Mouse (Mus musculus) hindbrain, embryonic 12.5 days (tissue): Measurements from ENCODE around the gene Coq4. TPM values are rescaled to one million over a fixed set of nuclear protein-coding genes. Genes with fewer than 3 reads are reported as not detected.
A peak's percentile ranks its signal among the peaks of the same experiment; 100 is the strongest.

Experiments used
- ATAC-seq: fragments of 200-750 bp; cut with Nextera tagmentation; 2 replicates; pipeline ENCODE4 v1.8.0; 2017; ENCODE audit warnings: moderate TSS enrichment; ENCODE audit not compliant: low FRiP score
- H3K27ac ChIP-seq: fragments of 300-500 bp; sonication (generic); 2 replicates; pipeline ENCODE4 v1.5.1; 2016; ENCODE audit warnings: mild to moderate bottlenecking
- H3K27me3 ChIP-seq: fragments of 300-500 bp; sonication (generic); 2 replicates; pipeline ENCODE4 v1.6.1; 2016; ENCODE audit warnings: mild to moderate bottlenecking
- H3K36me3 ChIP-seq: fragments of 300-500 bp; sonication (generic); 2 replicates; pipeline ENCODE4 v1.6.1; 2016; ENCODE audit warnings: mild to moderate bottlenecking
- H3K4me1 ChIP-seq: fragments of 300-500 bp; sonication (generic); 2 replicates; pipeline ENCODE4 v1.6.1; 2016
- H3K4me2 ChIP-seq: fragments of 300-500 bp; sonication (generic); replicated peaks from 2 replicates; pipeline ENCODE4 v1.6.1; 2016; ENCODE audit warnings: mild to moderate bottlenecking
- H3K4me3 ChIP-seq: fragments of 300-500 bp; sonication (generic); 2 replicates; pipeline ENCODE4 v1.5.1; 2016; ENCODE audit warnings: mild to moderate bottlenecking
- H3K9ac ChIP-seq: fragments of 300-500 bp; sonication (generic); 2 replicates; pipeline ENCODE4 v1.6.1; 2016; ENCODE audit warnings: mild to moderate bottlenecking, moderate library complexity
- H3K9me3 ChIP-seq: fragments of 300-500 bp; sonication (generic); replicated peaks from 2 replicates; pipeline ENCODE4 v1.6.1; 2016; ENCODE audit warnings: mild to moderate bottlenecking
- WGBS: fragments of 180-500 bp; shearing (Covaris S2); methylation state at CpG from one replicate; pipeline ENCODE4 v1.1.7; 2016; 5-methylcytosine and 5-hydroxymethylcytosine counted together
- polyA plus RNA-seq: library from polyadenylated mRNA; unstranded; fragments of >200 nt; fragmentation: Nextera tagmentation; extraction: Ambion mirVana; gene quantifications from 2 replicates; pipeline ENCODE4 v1.2.1, GENCODE M21; 2016

Coq4 gene
- polyA plus RNA-seq, result 33.1 and 36.8 TPM in 2 replicates

DNA sequence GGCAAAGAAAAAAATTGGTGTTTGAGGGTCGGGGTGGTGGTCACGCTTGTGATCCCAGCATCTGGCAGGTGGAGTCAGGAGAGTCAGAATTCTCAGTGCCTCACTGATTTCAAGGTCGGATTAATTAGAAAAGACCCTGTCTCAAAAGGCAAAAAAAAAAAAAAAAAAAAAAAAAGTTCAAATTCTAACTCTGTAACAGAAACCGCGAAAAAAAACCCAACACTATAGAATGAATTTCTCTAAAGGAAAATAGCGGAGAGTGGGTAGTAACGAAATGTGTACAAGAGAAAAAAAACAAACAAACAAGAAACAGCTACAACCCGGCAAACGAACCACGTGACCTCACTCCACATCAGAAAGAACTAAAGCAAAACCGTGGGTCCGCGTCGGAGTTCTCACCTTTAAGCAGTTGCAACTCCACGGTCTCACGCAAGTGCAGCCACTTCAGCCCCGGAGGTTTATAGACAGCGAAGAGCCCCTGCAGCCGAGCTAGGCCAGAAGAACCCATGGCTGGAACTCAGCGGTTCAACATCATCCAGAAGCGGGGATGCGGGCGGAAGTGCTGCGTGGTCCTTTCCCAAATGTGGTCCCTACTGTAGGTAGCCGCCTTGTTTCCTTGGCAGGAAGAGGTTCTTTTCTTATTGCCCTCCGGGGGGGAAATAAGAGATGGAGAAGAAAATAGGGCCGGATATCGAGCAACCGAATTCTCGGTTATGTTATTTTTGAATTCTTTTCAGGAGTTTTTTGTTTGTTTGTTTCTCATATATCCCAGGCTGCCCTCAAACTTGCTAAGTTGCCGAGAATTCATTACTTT is at the start of gene Coq4:
Gene Coq4 (plus strand): TSS at position 390 of the 814 bp plus-strand sequence.
- 1% methylated on average over 31 of the region's 31 CpGs for WGBS
- Histone ChIP-seq H3K9me3 (no peaks in the 10 kb centered on the region), H3K27ac (peak within 1 kb of the TSS; percentile 71)

DNA sequence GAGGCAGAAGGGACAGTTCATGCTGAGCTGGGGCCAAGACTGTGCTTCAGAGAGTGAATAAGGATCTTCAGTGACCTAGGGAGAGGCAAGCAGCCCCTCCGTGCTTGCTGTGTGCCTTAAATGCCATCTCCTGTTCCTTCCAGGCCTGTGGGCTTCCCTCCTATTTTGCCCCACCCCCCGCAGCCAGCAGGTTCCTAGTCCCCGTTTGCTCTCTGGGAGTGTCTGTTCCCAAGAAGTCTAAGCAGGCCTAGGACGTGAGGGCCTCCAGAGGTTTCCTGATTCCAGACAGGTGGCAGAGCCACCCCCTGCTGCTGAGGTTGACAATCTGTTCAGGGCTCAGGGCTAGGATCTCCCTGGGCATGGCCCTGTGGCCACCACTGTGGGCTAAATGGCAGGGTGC is 48.5 kb upstream of the Coq4 start:
- Histone ChIP-seq H3K36me3 (peaks cover 68% of the 10 kb centered on the region), H3K4me2 (no peak overlapping the region), H3K4me3 (no peak overlapping the region), H3K9ac (no peak overlapping the region), H3K27me3 (no peaks in the 10 kb centered on the region), H3K27ac (no peak overlapping the region), H3K9me3 (no peaks in the 10 kb centered on the region), H3K4me1 (no peaks in the 10 kb centered on the region)
- no peak for ATAC-seq
- 71% methylated on average over 4 of the region's 4 CpGs for WGBS

More for the DNA sequence above, at the start of gene Coq4:
- H3K36me3 ChIP-seq, result peaks cover 52% of the 10 kb centered on the region
- H3K4me1 ChIP-seq, result peaks cover 18% of the 10 kb centered on the region
- H3K9ac ChIP-seq, result peak within 1 kb of the TSS; percentile 84
- ATAC-seq, result peak; percentile 86
- H3K4me3 ChIP-seq, result peak within 1 kb of the TSS; percentile 81
- H3K4me2 ChIP-seq, result peak within 1 kb of the TSS; percentile 67
- no peaks in the 10 kb centered on the region for H3K27me3 ChIP-seq

DNA sequence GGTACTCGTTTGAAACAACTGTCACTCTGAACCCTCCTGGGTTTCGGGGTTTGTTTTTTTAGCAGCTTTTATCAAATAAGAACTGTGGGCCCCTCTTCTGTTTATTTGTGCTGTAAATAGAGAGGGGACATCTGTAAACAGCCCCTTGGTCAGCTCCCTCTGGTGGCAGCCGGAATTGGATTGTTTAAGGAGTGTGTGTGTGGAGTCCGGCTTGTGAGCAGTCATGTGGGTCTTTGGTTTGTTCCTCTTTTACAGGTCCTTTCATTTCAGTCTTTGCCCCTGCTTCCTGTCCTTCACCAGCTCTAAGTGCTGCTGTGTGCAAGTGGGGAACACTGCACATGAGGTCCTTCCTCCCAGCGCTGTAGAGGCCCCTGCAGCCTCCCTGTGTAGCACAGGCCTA is 47.9 kb upstream of the Coq4 start:
- H3K4me3 ChIP-seq, result no peak overlapping the region
- no peak for ATAC-seq
- peaks cover 62% of the 10 kb centered on the region for H3K36me3 ChIP-seq
- H3K9me3 ChIP-seq, result no peaks in the 10 kb centered on the region
- no peak overlapping the region for H3K27ac ChIP-seq
- H3K4me2 ChIP-seq, result no peak overlapping the region
- WGBS, result 76% methylated on average over 5 of the region's 5 CpGs
- no peaks in the 10 kb centered on the region for H3K4me1 ChIP-seq
- H3K9ac ChIP-seq, result no peak overlapping the region
- no peaks in the 10 kb centered on the region for H3K27me3 ChIP-seq

DNA sequence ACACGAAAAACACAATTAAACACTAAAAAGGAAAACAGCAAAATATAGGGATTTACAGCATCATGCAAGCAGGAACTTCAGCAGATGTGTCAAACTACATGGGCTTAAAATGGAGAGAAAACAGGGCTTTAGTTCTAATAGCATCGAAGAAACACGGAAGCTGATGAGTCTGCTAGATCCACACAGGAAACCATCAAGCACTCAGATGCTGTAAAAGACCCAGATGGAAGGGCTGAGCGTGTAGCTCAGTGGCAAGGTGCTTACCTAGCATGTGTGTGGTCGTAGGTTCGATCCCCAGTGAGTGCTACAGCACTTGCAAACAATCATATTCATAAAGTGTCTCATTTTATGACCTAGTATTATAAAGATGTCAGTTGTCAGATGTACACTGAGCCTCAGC is 46.1 kb upstream of the Coq4 start:
- Histone ChIP-seq H3K4me3 (no peak overlapping the region), H3K4me1 (no peaks in the 10 kb centered on the region), H3K9me3 (no peaks in the 10 kb centered on the region), H3K36me3 (peaks cover 44% of the 10 kb centered on the region), H3K27ac (no peak overlapping the region), H3K27me3 (peaks cover 11% of the 10 kb centered on the region), H3K9ac (no peak overlapping the region), H3K4me2 (no peak overlapping the region)
- no peak for ATAC-seq
- WGBS, result 93% methylated on average over 6 of the region's 6 CpGs

DNA sequence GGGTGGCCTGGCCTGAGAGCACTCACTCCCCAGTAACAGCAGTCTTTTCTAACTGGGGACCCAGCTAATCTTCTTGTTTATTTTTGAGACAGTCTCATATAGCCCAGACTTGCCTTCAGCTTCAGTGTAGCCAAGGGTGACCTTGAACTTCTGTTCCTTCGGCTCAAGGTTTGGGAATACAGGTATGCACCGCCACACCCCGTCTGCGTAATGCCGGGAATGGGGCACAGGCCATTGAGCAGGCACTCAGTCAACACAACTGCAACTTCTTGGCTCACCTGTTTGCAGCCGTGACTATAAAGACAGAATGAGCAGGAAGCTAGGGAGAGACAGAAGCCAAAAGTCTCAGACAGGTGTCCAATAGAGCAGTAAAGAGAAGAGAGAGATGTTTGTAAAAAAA is 43.0 kb upstream of the Coq4 start:
- peaks cover 6% of the 10 kb centered on the region for H3K4me1 ChIP-seq
- ATAC-seq, result no peak
- H3K4me2 ChIP-seq, result no peak overlapping the region
- peaks cover 13% of the 10 kb centered on the region for H3K36me3 ChIP-seq
- no peak overlapping the region for H3K4me3 ChIP-seq
- H3K9me3 ChIP-seq, result no peaks in the 10 kb centered on the region
- H3K9ac ChIP-seq, result no peak overlapping the region
- H3K27me3 ChIP-seq, result peaks cover 40% of the 10 kb centered on the region
- no peak overlapping the region for H3K27ac ChIP-seq
- WGBS, result 90% methylated on average over 6 of the region's 6 CpGs

DNA sequence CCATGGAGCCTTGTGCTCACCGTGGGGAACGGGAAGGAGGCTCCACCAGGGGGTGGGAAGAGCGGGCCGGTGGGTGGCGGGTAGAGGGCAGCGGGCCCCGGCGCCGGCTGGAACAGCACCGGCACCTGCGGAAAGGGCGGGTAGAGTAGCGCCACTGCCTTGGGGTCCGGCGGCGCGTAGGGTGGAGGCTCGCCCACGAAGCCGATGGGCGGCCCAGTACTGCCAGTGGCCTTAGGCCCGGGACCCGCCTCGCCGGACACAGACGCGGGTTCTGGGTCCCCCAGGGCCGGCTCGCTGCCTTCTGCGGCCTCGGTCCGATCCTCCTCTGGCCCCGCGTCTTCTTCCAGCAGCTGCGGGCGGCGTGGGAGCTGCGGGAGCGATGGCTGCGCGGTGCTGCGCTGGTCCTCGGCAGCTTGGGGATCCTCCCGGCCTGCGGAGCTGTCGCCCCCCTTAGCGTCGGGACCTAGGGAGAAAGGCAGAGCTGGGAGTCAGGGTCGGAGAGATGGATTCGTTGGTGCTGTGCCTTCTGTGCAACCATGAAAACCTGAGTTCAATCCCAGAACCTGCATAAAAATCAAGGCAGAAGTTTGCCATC is 40.0 kb upstream of the Coq4 start:
- Histone ChIP-seq H3K4me1 (peaks cover 19% of the 10 kb centered on the region), H3K9ac (peak overlapping the region; percentile 60), H3K9me3 (no peaks in the 10 kb centered on the region), H3K4me3 (peak overlapping the region; percentile 43), H3K4me2 (peak overlapping the region; percentile 78), H3K27ac (no peak overlapping the region), H3K27me3 (peaks cover 68% of the 10 kb centered on the region), H3K36me3 (no peaks in the 10 kb centered on the region)
- whole genome bisulfite sequencing, result 4% methylated on average over 50 of the region's 50 CpGs
- no peak for ATAC-seq

DNA sequence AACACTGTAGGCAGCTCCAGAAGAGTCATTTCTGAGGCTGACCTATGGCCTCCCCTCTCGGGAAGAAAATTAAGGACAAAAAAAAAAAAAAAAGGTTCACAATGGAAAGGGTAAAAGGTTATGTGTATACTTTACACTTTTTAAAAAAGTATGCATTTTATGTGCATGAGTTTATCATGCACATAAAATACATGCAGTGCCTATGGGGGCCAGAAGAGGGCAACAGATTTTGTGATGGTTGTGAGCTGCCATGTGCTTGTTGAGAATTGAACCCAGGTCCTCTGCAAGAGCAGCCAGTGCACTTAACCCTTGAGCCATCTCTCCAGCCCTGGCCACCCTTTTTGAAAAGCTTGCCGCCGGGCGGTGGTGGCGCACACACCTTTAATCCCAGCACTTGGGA is 39.4 kb upstream of the Coq4 start:
- Histone ChIP-seq H3K9ac (no peak overlapping the region), H3K9me3 (no peaks in the 10 kb centered on the region), H3K4me3 (no peak overlapping the region), H3K4me1 (peaks cover 19% of the 10 kb centered on the region), H3K4me2 (peak overlapping the region; percentile 78; the same call in 1 of the 2 replicates), H3K27me3 (peaks cover 74% of the 10 kb centered on the region), H3K36me3 (no peaks in the 10 kb centered on the region), H3K27ac (no peak overlapping the region)
- WGBS, result 38% methylated on average over 5 of the region's 5 CpGs
- ATAC-seq, result no peak

DNA sequence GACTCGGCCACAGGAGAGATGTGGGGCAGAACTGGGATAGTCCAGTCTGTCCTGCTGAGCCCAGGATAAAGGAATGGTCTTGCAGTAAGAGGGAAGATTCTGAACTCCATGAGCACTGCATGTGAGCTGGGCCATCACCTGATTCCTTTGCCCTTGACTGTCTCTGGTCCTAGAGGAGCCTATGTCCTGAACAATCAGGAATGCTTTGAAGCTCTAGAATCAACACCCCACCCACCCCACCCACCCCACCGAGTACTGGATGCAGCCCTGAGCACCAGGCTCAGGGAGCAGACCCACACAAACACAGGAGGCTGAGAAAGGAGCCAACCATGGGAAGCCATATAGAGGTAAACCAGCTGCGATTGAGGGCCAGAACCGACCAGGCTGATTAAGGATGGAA is 38.8 kb upstream of the Coq4 start:
- H3K4me1 ChIP-seq, result peaks cover 19% of the 10 kb centered on the region
- no peak overlapping the region for H3K4me3 ChIP-seq
- no peaks in the 10 kb centered on the region for H3K36me3 ChIP-seq
- peaks cover 79% of the 10 kb centered on the region for H3K27me3 ChIP-seq
- 82% methylated on average over 4 of the region's 4 CpGs for WGBS
- H3K9me3 ChIP-seq, result no peaks in the 10 kb centered on the region
- no peak overlapping the region for H3K27ac ChIP-seq
- no peak overlapping the region for H3K9ac ChIP-seq
- no peak overlapping the region for H3K4me2 ChIP-seq
- ATAC-seq, result no peak

DNA sequence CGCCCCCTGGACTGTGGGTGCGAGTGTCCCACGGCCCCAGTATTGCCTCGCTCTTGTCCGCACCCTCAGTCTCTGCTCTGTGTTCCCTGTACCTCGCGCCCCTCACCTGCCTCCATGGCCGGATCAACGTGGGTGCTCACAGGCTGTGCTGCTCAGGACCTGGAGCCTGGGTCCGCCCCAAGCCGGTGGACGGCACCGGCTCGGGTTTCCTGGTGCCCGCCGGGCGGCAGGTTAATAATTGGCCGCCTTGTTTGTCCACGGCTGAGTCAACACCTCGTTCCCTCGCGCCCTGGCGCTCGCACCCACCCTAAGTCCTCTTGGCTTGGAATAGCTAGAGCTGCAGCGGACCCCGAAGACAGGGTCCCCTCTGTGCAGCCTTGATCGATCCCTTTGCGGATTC is 35.8 kb upstream of the Coq4 start, which contains the start of gene Gm13420:
Gene Gm13420 (minus strand): TSS at position 189 of the 400 bp plus-strand sequence.
- Histone ChIP-seq H3K27ac (no peak within 1 kb of the TSS), H3K27me3 (peaks cover 65% of the 10 kb centered on the region), H3K4me2 (peak within 1 kb of the TSS; percentile 40), H3K9me3 (no peaks in the 10 kb centered on the region), H3K36me3 (no peaks in the 10 kb centered on the region), H3K9ac (no peak within 1 kb of the TSS; the same call in 1 of the 2 replicates), H3K4me3 (peak within 1 kb of the TSS; percentile 20; the same call in 1 of the 2 replicates), H3K4me1 (peaks cover 19% of the 10 kb centered on the region)
- no peak for ATAC-seq
- WGBS, result 5% methylated on average over 28 of the region's 28 CpGs

DNA sequence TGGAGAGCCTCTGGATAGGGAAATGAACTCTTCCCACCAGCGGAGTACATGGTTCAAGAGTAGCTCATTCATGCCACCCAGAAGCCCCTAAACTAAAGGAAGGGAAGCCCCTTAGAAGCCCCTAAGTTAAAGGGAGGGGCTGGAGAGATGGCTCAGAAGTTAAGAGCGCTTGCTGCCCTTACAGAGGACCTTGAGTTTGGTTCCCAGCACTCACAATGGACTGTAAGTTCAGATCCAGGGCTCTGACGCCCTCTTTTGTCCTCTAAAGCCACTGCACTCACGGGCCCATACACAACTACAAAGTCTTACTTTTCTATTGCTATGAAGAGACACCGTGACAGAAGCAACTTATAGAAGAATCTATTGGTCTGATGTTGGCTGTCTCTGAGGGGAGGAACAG is 34.9 kb upstream of the Coq4 start:
- no peak for ATAC-seq
- Histone ChIP-seq H3K36me3 (no peaks in the 10 kb centered on the region), H3K4me3 (no peak overlapping the region), H3K9me3 (no peaks in the 10 kb centered on the region), H3K27me3 (peaks cover 56% of the 10 kb centered on the region), H3K4me1 (peaks cover 14% of the 10 kb centered on the region), H3K27ac (no peak overlapping the region), H3K9ac (no peak overlapping the region), H3K4me2 (no peak overlapping the region)
- 93% methylated on average over 5 of the region's 5 CpGs for whole genome bisulfite sequencing

DNA sequence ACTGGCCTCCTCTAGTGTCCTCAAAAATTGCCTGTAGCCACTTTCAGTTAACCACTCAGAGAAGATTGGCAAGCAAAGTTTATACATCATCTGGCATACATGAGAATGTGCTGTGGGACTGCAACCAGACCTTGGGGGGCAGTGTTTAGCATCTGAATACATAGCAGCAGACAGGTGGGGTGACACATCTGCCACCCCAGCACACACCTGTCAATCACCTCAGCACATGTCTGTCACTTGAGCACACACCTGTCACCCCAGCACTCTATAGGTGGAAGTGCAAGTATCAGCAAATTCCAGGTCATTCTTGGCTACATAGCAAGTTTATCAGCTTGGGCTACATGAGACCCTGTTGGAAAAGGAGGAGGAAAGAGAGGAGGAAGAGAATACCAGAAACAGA is 31.6 kb upstream of the Coq4 start:
- Histone ChIP-seq H3K4me3 (no peak overlapping the region), H3K36me3 (no peaks in the 10 kb centered on the region), H3K27me3 (peaks cover 29% of the 10 kb centered on the region), H3K4me1 (peaks cover 12% of the 10 kb centered on the region), H3K4me2 (no peak overlapping the region), H3K9ac (no peak overlapping the region), H3K27ac (no peak overlapping the region), H3K9me3 (no peaks in the 10 kb centered on the region)
- ATAC-seq, result no peak

DNA sequence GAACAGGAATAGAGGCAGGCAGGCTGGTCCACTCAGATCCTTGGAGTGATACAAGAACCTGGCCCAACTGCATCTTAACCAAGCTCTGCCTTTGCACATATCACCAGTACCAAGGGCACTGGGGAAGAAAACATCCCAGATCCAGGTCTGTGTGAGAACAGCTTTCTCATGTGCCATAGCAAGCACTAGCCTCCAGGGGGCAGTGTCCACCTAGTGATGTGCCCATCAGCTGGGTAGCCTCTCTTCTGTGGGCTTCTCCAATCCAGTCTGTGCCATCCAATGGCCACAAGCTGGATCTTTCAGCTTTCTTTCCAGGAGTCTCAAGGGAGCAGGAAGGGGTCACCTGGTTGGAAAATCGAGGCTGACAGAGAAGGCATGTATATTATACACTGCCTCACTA is 22.5 kb upstream of the Coq4 start:
- Histone ChIP-seq H3K4me1 (no peaks in the 10 kb centered on the region), H3K27ac (no peak overlapping the region)
- 3% methylated on average over 1 of the region's 1 CpGs for WGBS

More for the DNA sequence above, 22.5 kb upstream of the Coq4 start:
- Histone ChIP-seq H3K4me3 (no peak overlapping the region), H3K4me2 (no peak overlapping the region), H3K27me3 (no peaks in the 10 kb centered on the region), H3K36me3 (no peaks in the 10 kb centered on the region), H3K9me3 (no peaks in the 10 kb centered on the region), H3K9ac (no peak overlapping the region)
- ATAC-seq, result peak; percentile 68; the same call in 1 of the 2 replicates
